Mouse (Mus musculus): ENCODE measurements around the gene Mfsd5.

The Mfsd5 gene

DNA sequence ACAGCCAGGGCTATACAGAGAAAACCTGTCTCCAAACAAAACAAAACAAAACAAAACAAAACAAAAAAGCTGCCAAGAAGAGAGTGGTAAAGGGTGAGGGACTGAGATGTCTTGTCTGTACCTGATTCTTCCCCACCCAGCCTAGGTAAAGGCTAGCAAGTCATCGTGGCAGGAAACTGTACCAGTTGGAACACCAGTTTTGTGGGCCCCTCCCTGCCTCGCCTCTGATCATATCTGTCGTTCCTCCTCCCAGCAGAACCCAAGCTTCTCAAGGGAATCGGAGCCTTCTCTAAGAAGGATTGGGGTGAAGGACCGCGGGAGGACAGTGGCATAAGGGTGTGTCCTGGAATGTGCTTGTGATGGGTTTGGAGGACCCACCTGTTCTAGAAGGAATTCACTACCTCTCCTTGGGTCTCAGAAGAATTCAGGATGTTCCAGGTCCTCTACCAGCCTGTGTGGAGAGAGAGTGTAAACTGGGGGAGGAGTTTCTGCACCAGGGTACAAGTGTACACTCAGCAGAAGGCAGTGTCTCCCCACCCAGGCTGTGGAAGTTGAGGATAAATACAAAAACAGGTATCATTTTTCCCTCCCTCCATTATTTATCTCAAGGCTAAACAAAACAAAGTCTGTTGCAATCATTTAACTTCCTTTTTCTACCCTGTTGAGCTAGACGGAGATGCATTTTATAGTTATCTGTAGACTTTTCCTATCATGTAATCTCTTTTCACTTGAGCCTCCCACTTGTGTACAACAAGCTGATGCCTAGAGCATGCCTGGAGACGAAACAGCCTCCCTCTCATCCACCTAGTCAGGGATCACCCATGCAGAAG, 3.4 kb downstream of the Mfsd5 start:
- DNase-seq (ENCODE audit: low read depth, low spot score) = no peak

DNA sequence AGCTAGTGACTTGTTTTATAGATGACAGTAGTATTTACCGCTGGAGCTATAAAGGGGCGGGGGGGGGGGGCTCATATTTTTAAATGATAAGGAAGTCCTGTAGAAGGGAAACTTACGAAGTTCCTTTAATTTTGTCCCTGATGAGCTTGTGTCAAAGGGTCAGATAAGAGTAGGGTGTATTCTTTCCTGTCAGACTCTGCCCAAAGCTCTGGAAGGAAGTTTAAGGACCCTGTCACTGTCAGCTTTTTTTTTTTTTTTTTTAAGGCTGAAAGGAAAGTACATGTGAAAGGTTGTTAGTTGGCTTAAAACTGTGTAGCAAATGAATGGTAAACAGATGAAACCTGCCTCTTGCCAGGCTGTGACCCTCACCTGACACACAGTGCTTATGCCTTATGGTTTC, 4.4 kb downstream of the Mfsd5 start:
- DNase-seq (ENCODE audit: low read depth, low spot score) = no peak

DNA sequence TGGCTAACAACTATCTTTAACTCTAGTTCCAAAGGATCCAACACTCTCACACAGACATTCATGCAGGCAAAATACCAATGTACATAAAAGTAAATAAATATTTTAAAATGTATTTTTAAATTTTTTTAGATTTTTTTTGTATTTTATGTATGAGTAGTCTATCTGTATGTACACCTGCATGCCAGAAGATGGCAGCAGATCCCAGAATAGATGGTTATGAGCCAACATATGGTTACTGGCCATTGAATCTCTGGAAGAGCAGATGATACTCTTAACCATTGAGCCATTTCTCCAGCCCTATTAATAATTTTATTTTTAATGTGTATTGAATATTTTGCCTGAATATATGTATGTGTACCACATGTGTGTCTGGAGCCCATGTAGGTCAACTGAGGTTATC, 8.1 kb downstream of the Mfsd5 start:
- DNase-seq (ENCODE audit: low read depth, low spot score) = no peak

DNA sequence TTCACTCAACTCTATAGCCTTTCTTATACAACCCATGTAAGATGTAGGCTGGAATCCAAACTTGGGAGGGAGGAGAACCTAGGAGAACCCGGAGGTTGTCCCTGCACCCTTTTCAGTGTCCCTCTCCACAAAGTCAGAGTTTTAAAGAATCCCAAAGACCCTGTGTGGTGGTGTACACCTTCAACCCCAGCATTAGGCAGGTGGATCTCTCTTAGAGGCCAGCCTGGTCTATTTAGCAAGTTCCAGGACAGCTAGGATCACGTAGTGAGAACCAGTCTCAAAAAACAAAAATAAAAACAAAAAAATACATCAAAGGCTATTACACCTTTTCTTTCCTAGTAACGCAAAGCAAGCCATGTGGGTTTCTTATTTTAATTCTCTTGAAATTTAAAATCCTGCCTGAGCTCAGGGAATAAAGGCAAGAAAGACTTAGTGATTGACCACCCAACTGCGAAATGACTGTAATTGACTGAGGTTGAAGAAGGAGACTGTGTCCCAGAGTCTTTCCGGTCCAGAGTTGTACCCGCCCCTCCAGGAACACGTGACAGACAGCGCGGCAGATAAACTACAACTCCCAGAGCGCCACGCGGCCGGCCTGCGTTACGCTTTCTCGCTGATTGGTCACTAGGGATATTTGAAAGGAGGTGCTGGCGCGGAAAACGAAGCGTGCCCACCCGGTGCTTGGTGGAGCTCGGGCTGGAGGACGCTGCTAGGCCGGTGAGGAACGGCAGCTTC, 16.5 kb downstream of the Mfsd5 start, which contains the start of gene Espl1:
Gene Espl1 (plus strand): TSS at position 634 of the 735 bp plus-strand sequence.
- DNase-seq (ENCODE audit: low read depth, low spot score) = peak; percentile 85

DNA sequence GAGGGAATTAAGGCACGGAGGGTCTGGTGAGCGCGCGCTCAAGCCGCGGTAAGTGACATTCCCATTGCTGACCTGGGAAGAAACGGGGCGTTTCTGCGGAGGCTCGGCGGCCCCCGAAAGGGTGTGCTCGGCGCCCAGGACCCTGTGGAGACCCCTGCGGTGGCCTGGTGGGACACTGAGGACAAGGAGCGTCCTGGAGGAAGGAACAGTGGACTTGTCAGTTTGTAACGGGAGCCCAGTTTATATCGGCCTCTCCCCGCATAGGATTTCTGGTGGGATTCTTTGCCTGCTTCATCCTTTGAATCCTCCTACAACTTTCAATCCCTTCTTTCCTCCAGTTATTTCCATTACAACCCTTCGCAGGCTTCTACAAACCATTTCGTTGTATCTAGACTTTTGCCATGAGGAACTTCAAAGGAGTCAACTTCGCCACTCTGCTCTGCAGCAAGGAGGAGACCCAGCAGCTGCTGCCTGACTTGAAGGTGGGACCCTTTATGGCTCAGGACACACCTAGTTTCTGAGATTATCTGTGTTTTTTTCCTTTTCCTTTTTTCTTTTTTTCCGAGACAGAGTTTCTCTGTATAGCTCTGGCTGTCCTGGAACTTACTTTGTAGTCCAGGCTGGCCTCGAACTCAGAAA, 17.2 kb downstream of the Mfsd5 start:
- no peak for DNase-seq (ENCODE audit: low read depth, low spot score)

DNA sequence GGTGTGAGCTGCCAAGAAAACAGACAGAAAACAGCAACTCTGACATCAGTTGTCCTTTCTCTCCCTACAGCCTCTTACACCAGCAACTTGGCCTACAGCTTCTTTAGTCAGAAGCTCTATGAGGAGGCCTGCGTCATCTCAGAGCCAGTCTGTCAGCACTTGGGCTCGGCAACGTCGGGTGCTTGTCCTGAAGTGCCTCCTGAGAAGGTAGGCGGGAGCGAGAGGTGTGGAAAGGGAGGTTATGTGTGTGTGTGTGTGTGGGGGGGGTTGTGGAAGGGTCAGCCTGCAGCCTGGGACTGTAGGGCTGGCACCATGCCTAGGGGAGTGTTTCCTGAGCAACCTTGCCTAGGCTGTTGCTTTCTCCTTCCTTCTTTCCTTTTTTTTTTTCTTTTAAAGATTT, 23.3 kb downstream of the Mfsd5 start:
- DNase-seq (ENCODE audit: low read depth, low spot score) = no peak

DNA sequence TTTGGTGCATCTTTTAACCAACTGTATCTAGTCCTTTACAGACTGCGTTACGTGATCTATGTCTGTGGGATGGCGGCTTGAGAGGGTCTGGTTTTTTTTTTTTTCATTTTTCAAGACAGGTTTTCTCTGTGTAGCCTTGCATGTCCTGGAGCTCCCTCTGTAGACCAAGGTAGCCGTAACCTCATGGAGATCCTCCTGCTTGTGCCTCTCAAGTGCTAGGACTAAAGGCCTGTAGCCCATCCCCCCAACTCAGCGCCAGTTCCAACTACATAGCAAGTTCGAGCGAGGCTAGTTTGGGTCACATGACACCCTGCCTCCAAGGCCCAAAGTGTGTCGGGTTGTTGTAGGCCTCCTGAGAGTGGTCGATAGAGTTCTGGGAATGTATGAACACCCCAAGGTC, 29.5 kb downstream of the Mfsd5 start:
- no peak for DNase-seq (ENCODE audit: low read depth, low spot score)

DNA sequence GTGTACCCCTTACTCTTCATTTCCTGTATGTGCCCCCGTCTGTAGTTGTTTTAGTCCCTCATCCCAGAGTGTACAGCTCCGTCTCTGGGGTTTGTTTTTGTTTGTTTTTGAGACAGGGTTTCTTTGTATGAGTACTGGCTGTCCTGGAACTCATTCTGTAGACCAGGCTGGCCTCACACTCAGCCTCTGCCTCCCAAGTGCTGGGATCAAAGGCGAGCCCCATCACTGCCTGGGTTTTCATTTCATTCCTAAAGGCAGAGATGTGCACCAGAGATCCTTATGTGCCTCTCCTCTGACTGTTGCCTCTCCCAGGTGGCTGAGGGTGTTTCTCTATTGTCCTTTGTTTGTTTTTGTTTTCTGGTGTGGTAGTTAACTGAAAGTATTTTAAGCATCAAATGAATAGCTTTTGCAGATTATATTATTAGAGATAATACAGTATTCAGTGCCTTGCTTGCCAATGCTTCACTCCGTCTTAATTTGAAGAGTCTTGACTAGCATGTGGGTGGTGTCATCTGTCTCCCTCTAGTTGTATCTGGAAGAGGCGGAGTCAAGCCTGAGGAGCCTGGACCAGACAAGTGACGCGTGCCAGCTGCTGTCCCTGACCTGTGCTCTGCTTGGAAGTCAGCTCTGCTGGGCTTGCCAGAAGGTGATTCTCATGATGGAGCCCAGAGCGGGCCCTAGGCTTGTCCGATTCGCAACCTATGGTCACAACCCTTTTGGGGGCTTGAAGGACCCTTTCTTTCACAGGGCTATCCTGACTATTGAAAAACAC, 31.0 kb downstream of the Mfsd5 start:
- no peak for DNase-seq (ENCODE audit: low read depth, low spot score)

DNA sequence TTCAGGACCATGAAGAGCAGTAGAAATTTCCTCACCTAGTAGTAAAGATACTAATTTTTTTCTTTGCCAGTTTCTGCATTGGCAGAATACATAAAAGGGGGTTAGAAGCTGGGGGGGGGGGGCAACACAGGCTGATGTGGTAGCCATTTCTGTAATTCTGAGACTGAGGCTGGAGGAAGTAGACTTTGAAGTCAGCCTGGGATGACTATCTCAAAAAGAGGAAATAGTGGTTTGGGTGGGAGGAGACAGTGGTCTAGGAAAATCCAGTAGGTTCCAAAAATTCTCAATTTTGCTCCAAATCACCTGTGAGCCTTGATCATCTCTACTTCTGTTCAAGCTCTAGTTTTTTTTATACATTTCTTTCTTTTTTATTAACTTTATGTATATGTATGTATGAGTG, 32.2 kb downstream of the Mfsd5 start:
- no peak for DNase-seq (ENCODE audit: low read depth, low spot score)

DNA sequence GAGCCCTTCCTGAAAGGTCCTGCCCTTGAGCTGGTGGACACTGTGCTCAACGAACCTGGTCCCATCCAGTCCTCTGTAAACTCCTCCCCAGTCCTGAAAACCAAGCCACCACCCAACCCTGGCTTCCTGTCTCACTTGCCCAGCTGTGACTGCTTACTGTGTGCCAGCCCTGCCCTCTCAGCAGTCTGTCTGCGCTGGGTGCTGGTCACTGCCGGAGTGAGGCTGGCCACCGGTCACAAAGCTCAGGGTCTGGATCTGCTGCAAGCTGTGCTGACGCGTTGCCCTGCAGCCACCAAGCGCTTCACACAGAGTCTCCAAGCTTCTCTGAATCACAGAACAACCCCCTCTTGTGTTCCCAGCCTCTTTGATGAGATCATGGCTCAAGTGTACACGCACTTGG, 36.0 kb downstream of the Mfsd5 start:
- DNase-seq (ENCODE audit: low read depth, low spot score) = no peak

DNA sequence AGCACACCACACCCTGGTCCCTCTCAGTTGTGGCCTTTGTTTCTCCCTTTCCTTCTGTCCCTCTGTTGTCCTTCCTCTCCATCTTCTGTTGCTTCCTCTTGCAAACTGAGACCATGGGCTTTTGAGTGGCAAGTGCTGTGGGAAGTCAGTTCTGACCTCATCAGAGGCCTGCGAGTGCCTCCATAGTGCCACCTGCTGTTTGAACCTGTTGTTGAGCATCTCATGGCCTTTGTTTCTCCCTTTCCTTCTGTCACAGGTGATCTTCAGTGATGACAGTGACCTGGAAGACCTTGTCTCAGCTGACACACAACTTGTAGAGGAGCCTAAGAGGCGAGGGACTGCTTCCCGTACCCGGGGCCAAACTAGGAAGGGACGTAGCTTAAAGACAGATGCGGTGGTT, 37.0 kb downstream of the Mfsd5 start:
- DNase-seq (ENCODE audit: low read depth, low spot score) = no peak

DNA sequence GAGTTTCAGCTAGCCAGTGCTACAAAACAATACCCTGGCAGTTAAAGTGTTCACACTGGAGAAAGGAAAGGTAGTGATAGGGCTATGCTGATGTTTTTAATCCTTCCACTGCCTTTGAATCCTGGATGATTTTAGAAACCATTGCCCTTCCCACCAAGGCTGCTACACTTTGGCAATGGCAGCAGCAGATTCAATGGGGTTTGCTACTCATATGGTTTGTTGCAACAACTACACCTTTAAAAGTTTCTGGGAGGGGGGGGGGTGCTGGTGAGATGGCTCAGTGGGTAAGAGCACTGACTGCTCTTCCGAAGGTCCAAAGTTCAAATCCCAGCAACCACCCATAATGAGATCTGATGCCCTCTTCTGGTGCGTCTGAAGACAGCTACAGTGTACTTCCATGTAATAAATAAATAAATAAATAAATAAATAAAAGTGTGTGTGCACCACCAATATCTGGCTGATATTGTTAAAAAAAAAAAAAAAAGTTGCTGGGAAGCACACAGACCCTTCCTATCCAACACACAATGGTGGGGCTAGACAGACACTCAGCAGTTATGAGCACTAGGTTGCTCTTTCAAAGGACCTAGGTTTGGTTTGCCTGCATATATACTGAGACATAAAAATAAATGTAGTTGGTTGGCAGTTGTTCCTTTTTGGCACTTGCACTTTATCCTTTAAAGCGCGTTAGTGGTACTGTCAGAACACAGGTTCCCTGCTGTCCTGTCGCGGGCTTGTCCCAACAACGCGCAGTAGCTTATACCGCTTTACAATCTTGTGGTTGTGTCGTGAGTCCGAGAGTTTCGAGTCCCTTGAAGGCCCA, 45.6 kb downstream of the Mfsd5 start:
- DNase-seq (ENCODE audit: low read depth, low spot score) = no peak

DNA sequence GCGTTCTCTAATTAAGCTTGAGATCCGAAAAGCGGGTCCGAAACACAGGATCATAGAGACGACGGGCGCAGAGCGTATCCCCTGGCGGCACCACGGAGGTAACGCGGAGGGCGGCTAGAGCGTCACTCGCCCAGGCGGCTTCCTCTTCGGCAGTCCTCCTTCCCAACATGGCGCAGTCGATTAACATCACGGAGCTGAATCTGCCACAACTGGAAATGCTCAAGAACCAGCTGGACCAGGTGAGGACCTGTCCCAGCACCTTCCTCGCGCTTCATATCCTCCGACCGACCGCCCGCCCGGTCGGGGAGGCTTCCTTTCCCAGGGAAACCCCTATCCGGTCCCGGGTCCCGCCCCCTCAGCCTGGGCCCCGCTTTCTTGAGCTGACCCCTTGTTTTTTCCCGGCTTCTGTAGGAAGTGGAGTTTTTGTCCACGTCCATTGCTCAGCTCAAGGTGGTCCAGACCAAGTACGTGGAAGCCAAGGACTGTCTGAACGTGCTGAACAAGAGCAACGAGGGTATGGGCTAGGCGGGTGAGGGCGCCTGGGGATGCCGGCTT, 46.8 kb downstream of the Mfsd5 start, which contains the start of gene Pfdn5:
Gene Pfdn5 (plus strand): TSS at position 95 of the 555 bp plus-strand sequence.
- no peak for DNase-seq (ENCODE audit: low read depth, low spot score)

DNA sequence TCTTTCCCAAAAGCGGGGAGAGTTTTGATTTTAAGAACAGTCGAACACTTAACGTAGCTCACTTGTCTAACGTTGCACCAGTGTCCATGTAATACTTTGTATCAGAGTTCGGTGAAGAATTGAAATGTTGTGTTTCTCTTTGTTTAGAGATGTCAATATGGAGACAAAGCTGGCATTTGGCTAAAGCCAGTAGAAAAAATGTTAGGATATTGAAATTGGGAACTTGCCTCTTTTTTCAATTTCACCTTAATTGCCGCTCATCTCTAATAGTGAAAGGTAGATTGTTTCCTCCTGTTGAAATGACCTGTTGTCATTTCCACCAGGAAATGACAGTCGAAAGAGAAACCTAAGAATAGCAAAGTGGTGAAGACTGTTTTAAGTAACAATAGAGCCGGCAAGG, 47.6 kb downstream of the Mfsd5 start:
- DNase-seq (ENCODE audit: low read depth, low spot score) = no peak

Data from WW6 (cell line).